Mouse (Mus musculus) macrophage (primary cell): ENCODE measurements at regions not wholly inside any gene's neighbourhood (a gene's known extent, or its start where the extent isn't known, plus 50 kb on each side); places are given as distances from the start of the nearest gene placed in this dataset.

Source experiments
- H3K27ac ChIP-seq: fragments of 350-480 bp; formaldehyde crosslinking; 2 replicates; pipeline ENCODE4 v1.9.0; 2021
- H3K36me3 ChIP-seq: fragments of 350-480 bp; formaldehyde crosslinking; 2 replicates; pipeline ENCODE4 v1.9.0; 2021; ENCODE audit errors: inconsistent target
- H3K4me3 ChIP-seq: fragments of 350-480 bp; formaldehyde crosslinking; 2 replicates; pipeline ENCODE4 v1.9.0; 2021; ENCODE audit errors: inconsistent target
- H3K79me2 ChIP-seq: fragments of 350-480 bp; formaldehyde crosslinking; 2 replicates; pipeline ENCODE4 v1.9.0; 2021; ENCODE audit errors: inconsistent target
- WGBS: methylation state at CpG from one replicate; pipeline ENCODE4 v1.1.7; 2026; ENCODE audit warnings: inconsistent platforms; ENCODE audit not compliant: missing documents; 5-methylcytosine and 5-hydroxymethylcytosine counted together

DNA sequence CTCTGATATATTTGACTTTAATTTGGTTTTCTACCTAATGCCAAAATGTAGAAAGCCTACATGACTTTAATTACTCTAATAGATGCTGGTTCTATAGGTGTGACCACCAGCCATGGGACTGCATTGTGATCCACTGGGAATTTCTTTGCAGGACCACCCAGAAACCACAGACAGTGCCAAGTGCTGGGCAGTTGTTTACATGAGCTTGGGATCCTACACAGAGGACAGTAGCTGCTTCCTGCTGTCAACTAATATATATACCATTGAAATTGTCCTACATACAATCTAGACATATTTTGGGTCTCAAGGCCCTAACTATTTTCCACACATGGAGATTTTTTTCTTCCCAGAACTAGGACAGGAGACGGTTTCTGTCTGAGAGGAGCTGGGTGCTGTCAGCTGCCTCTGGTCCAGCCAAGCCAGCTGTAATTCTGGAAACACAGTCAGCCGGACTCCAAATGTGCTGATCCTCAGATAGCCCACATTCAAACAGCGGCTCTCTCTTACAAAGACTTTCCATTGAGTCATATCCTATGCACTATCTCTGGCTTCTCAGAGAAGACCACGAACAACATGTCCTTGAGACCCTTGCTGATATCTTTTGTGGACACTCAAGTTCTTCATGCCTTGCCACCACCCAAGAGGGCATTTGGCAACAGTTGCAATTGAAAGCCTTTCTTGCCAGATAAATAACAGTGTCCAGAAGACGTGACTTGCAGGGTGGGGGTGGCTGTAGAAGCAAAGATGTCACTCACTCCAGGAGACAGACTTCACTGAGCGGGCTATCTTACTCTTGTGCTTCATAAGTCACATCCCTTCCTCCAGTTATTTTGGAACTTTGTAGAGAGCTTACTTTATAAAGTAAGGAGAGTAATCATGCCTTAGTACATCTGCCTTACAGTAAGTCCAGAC, 620.1 kb downstream of the Lmo4 start:
- Histone ChIP-seq H3K4me3 (no peak overlapping the region), H3K79me2 (no peaks in the 10 kb centered on the region), H3K27ac (no peak overlapping the region), H3K36me3 (no peaks in the 10 kb centered on the region)
- WGBS = 93% methylated on average over 6 of the region's 6 CpGs

DNA sequence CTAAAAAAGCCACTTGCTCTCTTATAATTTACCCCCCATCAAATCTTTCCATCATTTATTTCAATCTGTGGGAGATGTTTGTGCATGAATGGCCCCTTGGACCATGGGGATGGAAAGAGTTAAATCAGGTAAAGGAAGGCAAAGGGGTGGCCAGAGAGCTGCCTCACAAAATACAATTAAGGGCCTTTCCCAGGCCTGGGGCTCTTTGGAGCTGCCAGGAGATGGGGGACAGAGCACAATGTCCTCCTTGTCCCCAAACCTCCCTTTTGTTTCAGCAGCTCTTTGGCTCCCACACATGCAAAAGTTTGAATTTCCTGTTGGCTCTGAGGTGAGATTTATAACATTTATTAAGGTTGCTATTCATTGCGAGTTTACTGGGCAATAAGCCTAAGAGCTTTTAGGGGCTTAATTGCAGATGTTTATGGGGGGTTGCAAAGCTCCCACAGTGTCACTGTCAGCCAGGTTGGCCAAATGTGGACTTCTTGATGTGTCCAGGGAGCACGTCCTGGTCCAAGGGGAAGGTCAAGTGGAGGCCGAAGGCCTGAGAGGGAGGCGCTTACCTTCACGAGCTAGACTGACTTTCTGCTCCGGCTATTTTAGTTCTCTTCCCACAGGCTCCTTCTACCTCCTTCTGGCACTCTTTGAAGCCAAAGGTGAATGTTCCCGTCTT, 628.5 kb downstream of the Lmo4 start:
- WGBS = 99% methylated on average over 7 of the region's 7 CpGs
- Histone ChIP-seq H3K4me3 (no peak overlapping the region), H3K79me2 (no peaks in the 10 kb centered on the region), H3K27ac (no peak overlapping the region), H3K36me3 (no peaks in the 10 kb centered on the region)

DNA sequence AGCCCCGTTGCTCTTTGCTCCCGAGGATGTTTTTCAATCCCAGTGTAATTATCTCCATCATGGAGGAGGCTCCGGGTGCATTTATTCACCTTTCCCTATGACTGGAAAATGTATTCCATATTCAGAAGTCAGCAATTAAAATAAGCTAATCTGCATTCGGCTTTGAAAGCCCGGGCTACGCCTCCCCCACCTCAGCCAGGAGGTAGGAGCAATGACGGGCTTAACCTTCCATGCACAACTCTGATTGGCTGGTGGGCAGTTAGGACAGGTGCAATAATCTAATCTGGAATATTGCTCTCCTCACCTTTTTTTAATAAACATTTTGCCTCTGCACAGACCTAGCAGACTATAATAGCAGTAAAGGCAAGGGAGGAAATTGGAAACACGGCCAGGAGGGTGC, 629.3 kb downstream of the Lmo4 start:
- Histone ChIP-seq H3K27ac (no peak overlapping the region), H3K36me3 (no peaks in the 10 kb centered on the region)
- WGBS = 95% methylated on average over 8 of the region's 8 CpGs

DNA sequence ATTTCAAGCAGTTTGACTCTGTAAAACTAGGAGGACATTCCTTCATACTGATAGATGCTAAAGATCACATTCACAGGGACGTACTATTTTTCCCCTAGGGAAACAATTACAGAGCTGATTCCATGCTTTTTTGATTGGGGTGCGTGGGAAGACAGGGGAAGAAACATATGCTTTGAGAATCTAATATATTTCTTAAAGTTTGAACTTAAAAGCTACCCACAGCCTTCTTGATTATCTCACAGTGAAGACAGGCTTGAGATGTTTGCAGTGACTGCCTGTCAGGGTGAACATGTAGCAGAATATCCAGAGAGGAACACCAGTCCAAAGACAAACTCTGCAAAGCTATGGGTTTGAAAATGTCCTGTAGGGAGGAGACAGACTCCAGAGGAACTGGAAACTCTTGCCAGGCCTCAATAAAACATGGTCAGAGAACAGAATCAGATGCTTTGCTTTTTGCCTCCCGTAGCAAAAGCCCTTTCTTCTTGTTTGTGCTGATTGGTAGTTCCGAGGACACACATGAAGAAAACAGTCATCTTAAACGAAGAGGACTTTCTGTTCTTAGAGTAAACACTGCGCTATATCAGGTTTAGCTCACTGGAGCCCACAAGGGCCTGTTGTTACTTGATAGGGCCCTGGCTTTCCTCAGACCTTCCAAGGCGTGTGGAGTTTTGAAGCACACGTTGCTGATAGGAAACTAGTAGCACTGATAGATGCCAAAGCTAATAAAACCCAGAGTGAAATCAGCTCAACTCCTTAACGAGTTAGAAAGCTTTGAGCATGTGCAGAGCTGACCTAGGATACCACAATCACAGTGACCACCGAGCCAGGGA, 630.8 kb downstream of the Lmo4 start:
- 92% methylated on average over 10 of the region's 10 CpGs for WGBS
- no peak overlapping the region for H3K27ac ChIP-seq
- no peak overlapping the region for H3K4me3 ChIP-seq
- no peaks in the 10 kb centered on the region for H3K79me2 ChIP-seq
- H3K36me3 ChIP-seq = no peaks in the 10 kb centered on the region

More for the DNA sequence above, 629.3 kb downstream of the Lmo4 start:
- no peaks in the 10 kb centered on the region for H3K79me2 ChIP-seq
- no peak overlapping the region for H3K4me3 ChIP-seq

DNA sequence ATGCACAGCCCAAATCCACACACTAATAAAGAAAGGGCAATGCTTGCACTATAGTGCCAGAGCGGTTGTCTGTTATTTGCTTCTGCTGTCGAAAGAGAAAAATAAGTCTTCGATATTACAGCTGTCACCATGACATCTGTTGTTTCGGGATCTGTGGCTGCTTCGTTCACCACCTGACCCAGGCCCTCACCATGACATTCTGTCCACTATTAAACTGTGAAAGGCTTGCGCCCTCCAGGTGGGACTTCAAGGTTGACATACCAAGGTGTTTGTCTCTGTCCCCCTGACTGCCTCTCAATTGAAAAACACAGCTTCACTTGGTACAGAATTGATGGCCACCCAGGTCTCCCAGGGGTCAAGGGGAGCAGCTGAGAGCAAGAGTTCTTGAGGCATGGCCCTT, 635.1 kb downstream of the Lmo4 start:
- 95% methylated on average over 6 of the region's 6 CpGs for WGBS
- no peaks in the 10 kb centered on the region for H3K79me2 ChIP-seq
- H3K36me3 ChIP-seq = no peaks in the 10 kb centered on the region
- H3K27ac ChIP-seq = no peak overlapping the region
- no peak overlapping the region for H3K4me3 ChIP-seq

DNA sequence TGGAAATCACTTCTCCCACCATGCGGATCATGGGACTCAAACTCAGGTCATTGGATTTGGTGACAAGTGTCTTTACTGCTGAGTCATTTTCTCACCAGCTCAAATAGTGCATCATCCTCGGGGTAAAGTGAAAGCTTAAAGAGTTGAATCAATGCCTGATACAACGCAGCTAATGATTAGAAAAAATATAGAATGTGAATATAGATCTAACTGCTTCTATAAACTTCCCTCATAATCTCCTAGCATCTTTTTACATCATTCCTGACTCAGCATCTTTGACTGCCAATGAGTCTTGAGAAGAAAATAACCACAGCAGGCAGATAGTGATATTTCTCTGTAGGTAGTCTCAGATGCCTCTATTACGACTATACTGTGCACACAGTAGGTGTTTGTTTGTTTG, 640.0 kb downstream of the Lmo4 start:
- H3K27ac ChIP-seq = no peak overlapping the region

DNA sequence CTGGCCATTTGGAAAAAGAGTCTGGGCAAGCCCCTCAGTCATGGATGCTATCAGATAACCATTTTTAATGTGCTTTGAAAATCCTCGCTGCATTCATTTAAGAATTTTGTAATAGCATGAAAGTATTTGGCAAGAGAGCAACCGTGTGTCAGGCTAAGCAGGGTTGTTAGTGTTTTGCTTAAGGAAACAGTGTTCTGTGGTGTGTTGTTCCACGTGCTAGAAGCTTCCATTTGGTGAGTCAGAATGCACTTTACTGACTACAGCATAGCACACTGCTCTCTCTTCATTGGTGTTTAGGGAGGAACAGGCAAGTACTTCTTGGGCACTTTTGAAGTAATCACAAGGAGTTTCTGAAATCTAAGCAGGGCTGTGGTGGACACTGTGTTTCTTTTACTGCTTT, 661.0 kb upstream of the Pkn2 start:
- Histone ChIP-seq H3K36me3 (no peaks in the 10 kb centered on the region), H3K4me3 (no peak overlapping the region), H3K79me2 (no peaks in the 10 kb centered on the region), H3K27ac (no peak overlapping the region)
- WGBS = 51% methylated on average over 3 of the region's 3 CpGs

More for the DNA sequence above, 640.0 kb downstream of the Lmo4 start:
- H3K79me2 ChIP-seq = no peaks in the 10 kb centered on the region
- H3K4me3 ChIP-seq = no peak overlapping the region
- WGBS = 74% methylated on average over 4 of the region's 4 CpGs
- no peaks in the 10 kb centered on the region for H3K36me3 ChIP-seq

DNA sequence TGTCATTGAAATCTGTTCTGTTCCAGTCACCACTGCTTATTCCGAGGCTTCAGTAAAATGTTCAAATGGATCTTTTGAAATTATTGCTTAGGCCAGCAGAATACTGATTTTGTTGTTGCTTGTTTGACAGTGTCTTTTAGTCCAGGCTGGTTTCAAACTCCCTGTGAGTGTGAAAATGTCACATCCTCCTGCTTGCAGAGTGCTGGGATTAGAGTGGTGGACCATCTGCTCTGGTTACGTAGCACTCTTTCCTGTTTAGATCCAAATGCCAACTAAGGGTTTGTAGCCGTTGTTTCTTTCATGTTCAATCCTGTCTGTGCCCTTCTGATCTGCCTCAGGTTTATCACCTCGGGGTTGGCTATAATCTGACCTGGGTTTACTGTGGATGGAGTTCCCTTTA, 646.2 kb upstream of the Pkn2 start:
- Histone ChIP-seq H3K4me3 (no peak overlapping the region), H3K27ac (no peak overlapping the region), H3K79me2 (no peaks in the 10 kb centered on the region), H3K36me3 (no peaks in the 10 kb centered on the region)
- WGBS = 49% methylated on average over 4 of the region's 4 CpGs

DNA sequence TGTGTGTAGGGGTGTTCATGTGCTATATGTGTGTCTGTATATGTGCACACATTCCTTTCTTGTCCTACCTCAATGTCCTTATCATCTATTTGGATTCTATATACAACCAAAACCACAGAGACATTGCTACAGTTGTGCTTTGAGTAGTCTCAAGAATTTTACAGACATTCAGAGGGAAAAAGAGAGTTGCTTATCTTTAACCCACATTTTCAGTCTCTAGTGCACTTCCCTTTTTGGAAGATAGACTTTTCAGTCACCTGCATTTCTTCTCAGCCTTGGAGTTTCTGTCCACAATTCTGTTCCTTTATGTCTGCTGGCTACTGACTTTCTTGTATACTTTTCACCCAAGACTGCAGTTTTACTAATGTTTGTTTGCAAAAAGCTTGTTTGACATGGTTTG, 645.5 kb upstream of the Pkn2 start:
- Histone ChIP-seq H3K27ac (no peak overlapping the region), H3K36me3 (no peaks in the 10 kb centered on the region), H3K79me2 (no peaks in the 10 kb centered on the region), H3K4me3 (no peak overlapping the region)

DNA sequence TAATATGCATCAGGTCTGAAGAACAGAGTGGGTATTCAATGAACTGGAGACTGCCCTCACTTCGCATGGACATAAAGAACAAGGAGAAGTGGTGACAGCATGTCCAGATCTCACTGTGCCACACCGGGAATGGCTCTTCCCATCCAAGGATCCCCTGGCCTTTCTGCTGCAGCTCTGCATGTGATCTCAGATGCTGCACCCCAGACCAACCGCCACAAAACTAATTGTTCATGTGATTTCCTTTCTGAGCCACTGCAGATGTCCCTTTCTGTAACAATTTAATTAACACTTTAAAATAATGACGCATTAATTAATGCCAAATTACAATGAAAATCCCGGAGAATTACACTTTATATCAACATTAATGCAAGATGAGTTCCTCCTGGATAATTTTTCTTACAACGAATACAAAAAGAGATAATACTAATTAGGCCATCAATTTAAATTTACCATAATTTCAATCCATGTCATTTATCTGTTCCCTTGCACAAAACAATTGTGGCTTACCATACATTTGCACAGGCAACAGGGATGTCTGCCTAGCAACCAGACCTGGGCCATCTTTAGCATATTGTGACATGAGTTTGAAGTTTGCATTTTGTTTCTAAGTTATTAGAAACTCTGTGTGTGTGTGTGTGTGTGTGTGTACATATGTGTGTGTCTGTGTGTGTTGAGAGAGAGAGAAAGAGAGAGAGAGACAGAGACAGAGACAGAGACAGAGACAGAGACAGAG, 630.9 kb upstream of the Pkn2 start:
- WGBS = 94% methylated on average over 6 of the region's 6 CpGs
- Histone ChIP-seq H3K27ac (no peak overlapping the region), H3K79me2 (no peaks in the 10 kb centered on the region), H3K4me3 (no peak overlapping the region), H3K36me3 (no peaks in the 10 kb centered on the region)

DNA sequence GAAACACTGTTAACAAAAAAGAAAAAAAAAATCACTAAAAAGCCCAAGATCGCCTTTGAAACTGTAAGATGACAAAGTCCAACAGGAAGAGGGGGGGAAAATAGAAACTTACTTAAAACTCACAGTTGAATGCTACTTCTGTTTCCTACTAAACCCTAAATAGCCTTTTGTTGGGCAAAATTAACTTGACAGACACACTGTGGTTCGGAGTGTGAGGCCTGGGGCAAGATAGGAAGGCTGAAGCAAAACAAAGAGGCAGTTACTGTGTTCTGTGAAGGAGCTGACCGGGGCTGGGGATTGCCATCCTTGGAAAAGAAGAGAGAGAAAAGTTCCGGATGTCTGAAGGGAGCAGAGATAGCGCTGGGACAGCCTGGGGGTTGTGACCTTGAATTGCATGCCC, 627.7 kb upstream of the Pkn2 start:
- no peaks in the 10 kb centered on the region for H3K36me3 ChIP-seq
- no peak overlapping the region for H3K27ac ChIP-seq
- WGBS = 21% methylated on average over 5 of the region's 5 CpGs

DNA sequence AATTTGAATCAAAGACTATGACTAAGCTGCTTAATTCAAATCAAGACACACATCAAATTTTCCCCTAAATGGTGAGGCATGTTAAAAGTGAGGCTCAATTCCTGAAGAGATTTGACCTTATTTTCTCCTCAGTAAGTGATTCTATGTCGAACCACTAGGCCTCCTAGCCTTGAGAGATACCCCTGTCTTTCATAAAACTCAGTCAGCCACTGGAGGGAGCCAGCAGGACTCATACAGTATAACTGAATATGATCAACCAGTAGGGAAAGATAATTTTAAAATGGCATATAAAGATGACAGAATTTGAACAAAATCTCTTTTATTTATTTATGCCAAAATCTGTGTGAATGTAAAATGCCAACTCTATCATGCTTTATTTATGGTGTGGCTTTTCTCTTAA, 626.5 kb upstream of the Pkn2 start:
- WGBS = 31% methylated on average over 1 of the region's 1 CpGs
- H3K79me2 ChIP-seq = no peaks in the 10 kb centered on the region
- no peaks in the 10 kb centered on the region for H3K36me3 ChIP-seq
- H3K4me3 ChIP-seq = no peak overlapping the region
- no peak overlapping the region for H3K27ac ChIP-seq

More for the DNA sequence above, 627.7 kb upstream of the Pkn2 start:
- Histone ChIP-seq H3K4me3 (no peak overlapping the region), H3K79me2 (no peaks in the 10 kb centered on the region)

DNA sequence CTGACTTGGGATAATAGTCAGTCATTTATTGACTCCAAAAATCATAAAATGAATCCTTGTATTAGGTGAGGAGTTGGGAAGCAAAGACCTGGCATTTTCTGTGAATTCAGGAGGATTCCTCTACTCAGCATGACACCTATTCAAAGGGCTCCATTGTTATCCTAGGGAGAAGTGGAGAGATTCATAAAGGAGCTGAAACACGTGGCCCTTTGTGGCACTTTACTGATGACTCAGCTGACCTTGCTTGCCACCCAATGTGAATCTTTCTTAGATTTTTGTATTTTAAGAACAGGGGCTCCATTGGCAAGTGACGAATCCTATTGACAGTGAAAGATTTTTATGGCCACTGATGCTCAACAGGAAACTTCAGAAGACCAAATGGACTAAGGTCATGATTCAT, 619.2 kb upstream of the Pkn2 start:
- no peak overlapping the region for H3K4me3 ChIP-seq
- WGBS = 72% methylated on average over 2 of the region's 2 CpGs
- H3K36me3 ChIP-seq = no peaks in the 10 kb centered on the region
- H3K79me2 ChIP-seq = no peaks in the 10 kb centered on the region
- no peak overlapping the region for H3K27ac ChIP-seq

DNA sequence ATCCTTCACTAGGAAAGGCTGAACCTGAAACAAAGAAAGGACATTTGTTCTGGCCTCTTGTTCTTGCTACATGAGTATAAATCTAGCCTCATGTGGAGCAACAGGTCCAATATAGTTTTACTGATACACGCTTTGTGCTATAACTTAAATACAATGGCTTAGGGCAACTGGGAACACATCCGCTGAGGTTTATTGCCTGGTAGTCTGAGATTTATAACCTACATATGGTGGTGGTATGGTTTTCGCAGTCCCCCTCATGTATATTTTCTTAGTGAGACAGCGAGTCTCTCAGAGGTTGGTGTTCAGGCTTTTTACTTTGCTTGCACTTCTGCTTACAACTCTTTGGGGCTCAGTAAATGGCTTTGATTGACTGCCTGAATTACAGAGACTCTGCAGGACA, 613.6 kb upstream of the Pkn2 start:
- WGBS = 97% methylated on average over 4 of the region's 4 CpGs
- Histone ChIP-seq H3K27ac (no peak overlapping the region), H3K4me3 (no peak overlapping the region), H3K79me2 (no peaks in the 10 kb centered on the region), H3K36me3 (no peaks in the 10 kb centered on the region)
